Mouse (Mus musculus): ENCODE measurements around the gene Olfr763.
"Not testable (repeated sequence)": the region's sequence is repeated elsewhere in the genome, so short reads cannot be mapped to it uniquely, and the experiment has no call there.

Gene Olfr763

DNA sequence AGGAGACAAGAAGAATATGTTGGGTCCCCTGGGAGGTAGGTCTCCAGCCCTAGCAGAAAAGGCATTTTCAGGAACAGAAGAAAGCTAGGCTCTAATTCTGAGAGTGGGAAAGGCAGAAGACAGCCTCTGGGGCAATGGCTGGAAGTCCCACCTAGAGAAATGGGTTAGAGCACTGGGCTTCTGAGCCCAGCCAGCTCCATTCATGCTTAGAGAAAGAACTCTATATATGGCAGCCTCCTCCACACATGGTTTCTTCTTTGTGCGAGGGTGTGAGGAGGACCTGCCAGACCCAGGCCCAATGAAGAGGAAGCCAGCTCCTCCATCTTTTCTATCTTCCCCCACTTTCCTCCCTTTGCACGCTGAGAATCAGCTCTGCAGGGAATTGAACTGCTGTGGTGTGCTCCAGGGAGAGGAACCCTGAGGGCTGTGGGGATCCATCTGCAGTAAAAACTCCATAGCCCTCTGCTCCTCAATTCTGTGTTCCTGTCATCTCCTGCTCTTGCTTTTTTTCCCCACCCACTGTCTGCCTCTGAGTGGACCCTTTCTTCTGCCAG is at the start of gene Olfr763:
TSS of gene Olfr763 (plus strand) at position 504 of the 554 bp plus-strand sequence.
- DNase-seq: no peak

DNA sequence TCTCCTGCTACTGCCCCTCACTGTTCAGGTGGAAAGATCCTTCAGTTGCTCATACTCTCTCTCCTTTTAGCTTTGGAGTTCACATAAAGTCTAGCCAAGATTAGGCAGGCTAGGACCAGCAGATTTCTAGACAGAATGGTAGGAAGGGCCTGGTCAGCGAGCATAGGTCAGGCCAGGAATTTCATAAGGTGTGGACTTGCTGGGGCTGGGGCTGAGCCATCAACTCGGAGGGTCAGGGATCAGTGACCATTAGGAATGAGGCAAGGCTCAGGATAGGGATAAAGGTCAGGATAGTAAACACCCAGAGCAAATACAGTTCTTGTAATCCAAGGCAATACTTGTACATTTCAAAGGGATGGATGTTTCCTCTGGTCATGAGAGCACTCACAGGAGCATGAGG is 45.6 kb upstream of the Olfr763 start:
- peak in 1 of 2 experiments; percentile 47 for DNase-seq

DNA sequence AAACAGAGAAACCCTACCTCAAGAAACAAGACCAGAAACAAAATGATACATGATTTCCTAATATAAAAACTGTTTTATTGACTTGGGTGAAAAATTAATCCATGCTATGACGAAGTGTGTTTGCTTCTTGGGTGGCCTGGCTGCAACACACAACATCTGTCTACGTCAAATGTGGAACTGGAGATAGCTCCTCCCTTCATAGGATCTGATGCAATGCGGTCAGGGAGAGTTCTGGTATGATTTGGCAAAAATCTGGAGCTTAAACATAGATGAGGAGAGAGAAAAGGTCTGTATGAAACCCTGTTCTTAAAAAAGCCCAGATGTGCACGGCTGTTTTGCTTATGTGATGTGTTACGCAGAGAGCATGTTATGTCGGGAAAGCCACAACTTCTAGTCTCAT is 44.7 kb upstream of the Olfr763 start:
- DNase-seq: no peak

DNA sequence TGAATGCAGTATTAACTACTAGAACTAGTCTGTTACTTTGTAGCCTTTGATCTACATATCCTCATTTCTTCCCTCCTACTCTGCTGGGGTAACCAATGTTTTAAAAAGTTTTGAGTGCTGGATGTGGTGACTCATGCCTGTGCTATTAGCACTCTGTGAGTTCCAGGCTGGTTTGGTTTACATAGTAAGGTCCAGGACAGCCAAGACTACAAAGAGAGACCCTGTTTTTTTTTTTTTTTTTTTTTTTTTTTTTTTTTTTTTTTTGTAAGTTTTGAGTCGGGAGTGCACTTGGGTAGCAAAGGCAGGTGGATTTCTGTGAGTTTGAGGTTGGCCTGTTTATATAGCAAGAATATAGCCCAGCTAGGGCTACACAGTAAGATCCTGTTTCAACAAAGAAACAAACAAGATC is 42.2 kb upstream of the Olfr763 start:
- DNase-seq: no peak

DNA sequence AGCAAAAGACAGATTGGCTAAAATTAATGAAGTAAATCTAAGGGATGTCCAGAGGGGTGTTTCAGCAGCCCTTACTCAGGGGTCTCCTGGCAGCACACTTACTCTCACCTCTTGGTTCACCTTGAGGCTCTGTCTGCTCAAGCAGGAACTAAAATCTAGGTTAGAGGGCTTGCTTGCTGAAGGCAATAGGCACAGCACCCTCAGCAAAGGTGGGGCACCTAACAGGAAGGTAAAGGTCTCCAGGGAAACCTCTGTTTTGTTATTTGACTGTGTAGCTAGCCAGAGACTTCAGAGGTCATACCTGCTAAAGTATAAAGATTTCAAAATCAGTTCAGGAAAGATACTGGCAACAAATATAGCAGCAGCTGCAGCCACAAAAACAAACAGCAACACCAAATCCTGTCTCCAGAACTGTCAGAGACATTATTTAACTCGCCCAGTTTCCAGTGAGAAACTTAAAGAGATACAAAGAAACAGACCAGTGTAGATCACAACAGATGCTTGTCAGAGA is 39.8 kb upstream of the Olfr763 start:
- no peak for DNase-seq

DNA sequence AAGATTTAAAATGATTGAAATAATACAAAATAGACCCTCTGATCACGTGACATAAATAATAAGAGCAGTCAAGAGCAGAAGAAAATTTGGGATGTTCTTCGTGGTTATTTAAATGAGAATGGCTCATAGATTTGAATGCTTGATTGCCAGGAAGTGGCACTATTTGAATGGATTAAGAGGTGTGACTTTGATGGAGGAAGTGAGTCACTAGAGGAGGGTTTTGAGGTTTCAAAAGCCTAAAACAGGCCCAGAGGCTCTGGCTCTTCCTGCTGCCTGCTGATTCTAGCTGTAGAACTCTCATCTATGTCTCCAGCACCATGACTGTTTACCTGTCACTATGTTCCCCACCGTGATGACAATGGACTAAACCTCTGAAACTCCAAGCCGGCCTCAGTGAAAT is 37.8 kb upstream of the Olfr763 start:
- DNase-seq: no peak

DNA sequence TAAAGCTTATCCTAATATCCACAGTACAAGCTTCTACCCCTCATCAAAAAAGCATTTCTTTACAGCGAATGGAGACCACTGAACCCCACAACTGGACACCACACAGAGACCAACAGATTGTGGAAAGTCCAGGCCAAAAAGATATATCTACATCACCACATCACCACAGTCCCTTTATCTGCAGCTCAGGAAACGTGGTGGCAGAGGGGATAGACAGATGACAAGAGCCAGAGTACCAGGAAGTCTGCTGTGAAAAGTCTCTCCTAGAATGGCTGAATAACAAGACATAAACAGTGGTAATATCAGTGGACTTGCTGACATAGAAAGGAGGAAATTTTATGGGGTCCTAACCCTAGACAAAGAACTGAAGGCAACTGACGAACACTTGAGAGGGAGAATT is 34.2 kb upstream of the Olfr763 start:
- no peak for DNase-seq

DNA sequence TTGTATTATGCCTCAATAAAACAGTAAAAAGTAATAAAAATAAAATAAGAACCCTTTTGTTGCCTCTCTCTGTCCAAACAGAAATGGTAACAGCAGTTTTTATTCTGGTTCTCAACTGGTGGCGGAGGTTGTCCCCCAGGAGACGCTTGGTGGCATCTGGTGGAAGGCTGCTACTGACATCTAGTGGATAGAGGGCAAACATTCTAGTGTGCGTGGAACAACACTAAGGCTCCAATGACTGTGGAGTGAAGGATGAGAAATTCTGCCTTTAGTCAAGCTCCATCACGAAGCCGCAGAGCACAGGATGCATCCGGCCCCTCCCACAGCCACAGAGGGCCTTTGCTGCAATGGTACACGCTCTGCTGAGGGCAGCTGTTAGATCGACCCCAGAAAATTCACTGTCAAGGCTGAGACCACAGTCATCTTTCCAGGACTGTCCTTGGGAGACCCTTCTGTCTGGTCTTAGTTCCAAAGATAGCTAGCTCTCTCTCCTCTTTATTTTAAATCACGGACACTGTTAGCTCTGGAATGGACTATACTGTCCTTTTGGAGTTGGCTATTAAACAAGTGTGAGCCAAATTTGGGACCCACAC is 33.0 kb upstream of the Olfr763 start:
- DNase-seq: peak; percentile 52 to 68

DNA sequence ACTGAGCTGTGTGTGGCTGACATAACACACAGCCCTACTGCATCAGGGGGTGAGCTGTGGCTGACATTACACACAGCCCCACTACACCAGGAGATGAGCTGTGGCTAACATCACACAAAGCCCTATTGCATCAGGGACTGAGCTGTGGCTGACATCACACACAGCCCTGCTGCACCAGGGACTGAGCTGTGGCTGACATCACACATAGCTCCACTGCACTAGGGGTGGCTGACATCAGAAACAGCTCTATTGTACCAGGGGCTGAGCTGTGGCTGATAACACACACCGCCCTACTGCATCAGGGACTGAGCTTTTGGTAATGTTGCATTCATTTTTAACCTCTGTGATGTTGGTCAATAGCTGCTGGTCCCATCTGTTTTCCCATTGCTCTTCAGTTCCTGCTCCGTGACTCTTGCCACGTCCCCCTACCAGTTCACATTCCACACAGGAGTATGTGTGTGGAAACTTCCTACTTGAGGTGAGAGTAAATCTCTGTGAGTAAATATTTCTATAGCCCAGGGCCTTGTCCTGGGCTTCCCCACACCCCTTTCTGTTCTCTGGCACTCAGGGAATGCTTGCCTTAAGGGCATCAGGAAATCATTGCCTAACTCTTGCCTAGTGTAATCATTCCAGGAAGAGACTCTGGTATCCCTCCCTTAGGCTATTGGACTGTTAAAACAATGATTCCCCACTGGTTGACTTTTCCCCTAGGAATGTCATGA is 29.8 kb upstream of the Olfr763 start:
- DNase-seq: no peak

DNA sequence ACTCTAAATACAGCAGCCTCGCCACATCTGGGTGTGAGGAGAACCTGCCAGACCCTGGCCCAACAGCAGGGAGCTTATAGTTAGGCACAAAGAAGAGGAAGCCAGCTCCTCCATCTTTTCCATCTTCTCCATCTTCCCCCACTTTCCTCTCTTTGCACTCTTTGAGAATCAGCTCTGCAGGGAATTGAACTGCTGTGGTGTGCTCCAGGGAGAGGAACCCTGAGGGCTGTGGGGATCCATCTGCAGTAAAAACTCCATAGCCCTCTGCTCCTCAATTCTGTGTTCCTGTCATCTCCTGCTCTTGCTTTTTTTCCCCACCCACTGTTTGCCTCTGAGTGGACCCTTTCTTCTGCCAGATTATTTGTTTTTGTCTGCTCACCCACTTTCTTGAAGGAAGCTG is 21.5 kb upstream of the Olfr763 start, which contains the start of gene Olfr9:
TSS of gene Olfr9 (plus strand) at position 301 of the 400 bp plus-strand sequence.
- DNase-seq: not testable (repeated sequence)

DNA sequence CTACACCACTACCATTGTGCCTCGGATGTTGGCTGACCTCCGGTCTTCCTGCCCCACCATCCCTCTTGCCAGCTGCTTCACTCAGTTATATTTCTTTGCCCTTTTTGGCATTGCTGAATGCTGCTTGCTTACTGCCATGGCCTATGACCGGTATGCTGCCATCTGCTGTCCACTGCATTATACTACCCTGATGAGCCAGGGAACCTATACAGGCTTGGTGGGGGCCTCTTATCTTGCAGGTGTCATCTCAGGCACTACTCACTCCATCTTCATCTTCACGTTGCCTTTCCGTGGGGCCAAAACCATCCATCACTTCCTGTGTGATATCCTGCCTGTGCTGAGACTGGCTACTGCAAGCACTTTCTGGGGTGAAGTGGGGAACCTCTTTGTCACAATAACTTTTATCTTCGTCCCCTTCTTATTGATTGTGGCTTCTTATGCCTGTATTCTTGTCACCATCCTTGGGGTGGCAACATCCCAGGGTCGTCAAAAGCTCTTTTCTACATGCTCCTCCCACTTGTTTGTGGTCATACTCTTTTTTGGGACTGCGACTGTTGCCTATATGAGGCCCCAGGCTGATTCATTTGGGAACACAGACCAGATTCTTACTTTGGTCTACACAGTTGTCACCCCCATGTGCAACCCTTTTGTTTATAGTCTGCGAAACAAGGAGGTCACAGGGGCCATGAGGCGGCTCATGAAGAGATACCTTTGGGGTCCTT is 20.3 kb upstream of the Olfr763 start:
- not testable (repeated sequence) for DNase-seq

DNA sequence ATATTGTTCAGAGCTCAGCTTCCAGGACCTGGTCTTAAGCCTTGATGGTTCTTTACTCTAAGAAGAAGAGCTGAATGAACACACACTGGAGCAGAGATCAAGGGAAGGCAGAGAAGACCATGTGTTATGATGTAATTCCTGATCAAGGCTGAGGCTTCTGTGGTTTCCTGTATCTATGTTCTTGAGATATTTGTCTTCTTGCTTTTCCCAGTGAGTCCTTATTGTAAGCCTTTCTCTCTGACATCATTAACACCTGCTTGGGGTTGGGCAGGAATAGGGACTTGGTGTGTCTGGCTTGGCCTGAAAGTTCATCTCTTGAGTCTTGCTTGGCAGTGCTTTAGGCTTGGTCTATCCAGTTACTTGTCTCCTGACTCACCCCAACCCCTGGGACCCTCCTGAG is 19.6 kb upstream of the Olfr763 start:
- no peak for DNase-seq

DNA sequence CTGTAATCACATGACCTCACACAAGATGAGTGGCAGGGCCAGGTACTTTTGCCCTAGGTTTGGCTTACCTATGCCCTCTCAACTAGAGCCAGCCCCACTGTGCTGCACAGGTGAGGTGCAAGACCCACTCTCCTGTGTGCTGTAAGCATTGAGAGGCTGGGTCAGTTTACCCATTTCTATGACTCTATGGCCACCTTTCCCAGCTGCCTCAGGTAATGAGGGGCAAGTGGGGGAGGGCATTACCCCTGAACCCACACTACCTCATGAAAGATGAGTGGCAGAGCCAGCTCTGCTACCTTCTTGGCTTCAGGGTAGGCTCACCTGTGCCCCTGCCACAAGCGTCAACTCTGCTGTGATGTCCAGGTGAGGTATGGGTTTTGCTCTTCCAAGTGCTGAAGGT is 14.8 kb upstream of the Olfr763 start:
- no peak for DNase-seq

DNA sequence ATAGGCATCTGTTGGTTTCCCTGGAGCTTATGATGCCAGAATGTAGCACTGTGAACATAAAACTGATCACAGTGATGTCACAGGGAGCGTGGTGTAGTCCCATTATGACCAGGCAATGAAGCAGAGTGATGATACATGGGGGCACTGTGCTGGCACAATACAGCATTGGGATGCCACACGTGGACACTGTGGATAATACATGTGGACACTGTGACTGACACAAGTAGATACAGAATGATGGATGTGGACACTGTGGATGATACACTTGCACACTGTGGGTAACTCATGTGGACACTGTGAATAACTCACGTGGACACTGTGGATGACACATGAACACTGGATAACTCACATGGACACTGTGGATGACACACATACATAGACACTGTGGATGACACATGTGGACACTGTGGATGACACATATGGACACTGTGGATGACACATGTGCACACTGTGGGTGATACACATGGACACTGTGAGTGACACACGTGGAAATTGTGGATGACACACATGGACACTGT is 14.0 kb upstream of the Olfr763 start:
- no peak for DNase-seq

DNA sequence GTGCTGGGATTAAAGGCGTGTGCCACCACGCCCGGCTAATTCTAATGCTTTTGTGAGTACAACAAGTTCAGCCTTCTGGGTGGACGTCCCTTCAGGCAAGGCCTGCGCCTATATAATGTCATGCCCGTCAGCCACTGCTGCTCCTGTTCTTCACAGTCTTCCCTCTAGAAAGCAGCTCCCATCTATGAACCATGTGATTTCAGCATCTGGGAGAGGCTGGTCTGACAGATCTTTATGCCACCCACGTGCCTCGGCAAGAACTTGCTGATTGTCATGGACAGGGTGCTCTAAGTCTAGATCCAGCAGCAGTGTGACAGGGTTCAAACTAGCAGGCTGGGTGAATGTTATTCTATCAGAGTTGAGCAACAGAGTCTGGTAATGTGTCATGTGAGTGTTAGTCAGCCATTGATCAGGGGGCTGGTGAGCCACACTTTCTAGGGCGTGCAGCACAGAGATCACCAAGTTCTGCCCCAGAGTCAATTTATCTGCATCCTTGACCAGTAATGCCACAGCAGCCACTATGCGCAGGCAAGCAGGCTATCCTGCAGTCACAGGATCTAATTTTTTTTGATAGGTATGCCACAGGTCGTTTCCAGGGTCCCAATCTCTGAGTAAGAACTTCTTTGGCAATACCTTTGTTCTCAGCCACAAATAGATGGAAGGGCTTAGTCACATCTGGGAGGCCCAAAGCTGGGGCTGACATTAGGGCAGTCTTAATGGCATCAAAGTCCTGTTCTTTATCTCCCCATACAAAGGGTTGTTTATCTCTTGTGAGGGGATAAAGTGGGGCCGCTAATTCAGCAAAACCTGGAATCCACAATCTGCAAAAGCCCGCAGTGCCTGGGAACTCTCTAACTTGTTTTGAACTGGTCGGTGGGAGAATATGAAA is 6.3 kb upstream of the Olfr763 start:
- no peak for DNase-seq

DNA sequence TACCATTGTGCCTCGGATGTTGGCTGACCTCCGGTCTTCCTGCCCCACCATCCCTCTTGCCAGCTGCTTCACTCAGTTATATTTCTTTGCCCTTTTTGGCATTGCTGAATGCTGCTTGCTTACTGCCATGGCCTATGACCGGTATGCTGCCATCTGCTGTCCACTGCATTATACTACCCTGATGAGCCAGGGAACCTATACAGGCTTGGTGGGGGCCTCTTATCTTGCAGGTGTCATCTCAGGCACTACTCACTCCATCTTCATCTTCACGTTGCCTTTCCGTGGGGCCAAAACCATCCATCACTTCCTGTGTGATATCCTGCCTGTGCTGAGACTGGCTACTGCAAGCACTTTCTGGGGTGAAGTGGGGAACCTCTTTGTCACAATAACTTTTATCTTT is 920 bp downstream of the Olfr763 start:
- DNase-seq: not testable (repeated sequence)

DNA sequence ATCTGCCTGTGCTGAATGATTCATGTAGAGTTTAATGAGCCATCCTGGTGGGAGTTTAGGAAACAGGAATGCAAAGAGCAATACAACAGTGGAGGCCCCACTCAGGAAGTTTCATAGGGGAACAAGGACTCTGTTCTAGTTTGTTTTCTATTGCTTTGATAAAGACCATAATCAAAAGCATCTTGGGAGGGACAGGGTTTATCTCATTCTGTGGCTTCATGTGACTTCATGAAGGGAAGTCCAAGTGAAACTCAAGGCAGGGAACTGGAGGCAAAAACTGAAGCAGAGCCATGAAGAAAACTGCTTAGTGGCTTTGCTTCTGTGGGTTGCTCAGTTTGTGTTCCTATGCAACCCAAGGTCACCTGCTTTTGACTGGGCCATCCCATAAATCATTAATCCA is 3.9 kb downstream of the Olfr763 start:
- DNase-seq: no peak

DNA sequence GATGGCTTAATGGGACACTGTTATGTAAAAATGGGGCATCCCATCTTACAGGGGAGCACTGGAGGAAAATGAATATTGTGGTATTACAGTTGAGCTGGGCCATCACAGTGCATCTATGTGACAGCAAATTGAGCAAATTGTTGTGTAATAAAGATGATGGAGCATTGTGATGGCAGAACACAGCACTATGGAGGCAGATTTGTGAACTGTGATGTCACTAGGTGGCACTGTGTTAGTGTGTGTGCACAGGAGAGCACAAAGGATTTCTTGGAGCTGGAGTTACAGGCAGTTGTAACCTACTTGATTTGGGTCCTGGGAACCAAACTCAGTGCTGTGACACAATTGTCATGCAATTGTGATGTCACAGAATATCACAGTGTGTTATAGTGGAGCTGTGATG is 12.7 kb downstream of the Olfr763 start:
- DNase-seq: no peak

DNA sequence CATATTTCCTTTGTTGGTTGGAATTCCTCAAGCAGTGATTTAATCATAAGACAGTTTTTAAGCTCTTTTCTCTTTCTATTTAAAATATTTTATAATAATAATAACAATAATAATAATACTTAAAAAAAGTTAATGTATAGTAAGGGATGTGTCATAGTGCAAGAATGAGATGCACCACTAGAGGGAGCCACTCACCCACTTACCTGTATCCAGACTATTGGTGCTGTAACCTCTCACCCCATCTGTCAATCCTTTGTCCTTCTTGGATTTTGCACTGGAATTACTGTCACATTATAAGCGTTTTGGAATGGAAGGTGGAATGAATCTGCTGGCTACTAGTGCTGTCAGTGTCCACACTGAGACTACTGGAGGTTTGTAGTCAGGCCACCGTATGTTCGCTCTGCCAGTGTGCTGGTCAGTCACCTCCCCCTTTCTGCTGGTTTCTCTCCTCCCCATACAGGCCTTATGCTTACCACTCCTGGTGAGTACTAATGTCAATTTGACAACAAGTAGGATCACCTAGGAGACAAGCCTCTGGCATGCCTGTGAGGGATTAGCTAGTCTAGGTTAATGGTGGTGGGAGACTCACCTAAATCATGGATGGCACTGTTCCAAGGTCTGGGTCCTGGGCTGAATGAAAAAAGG is 15.5 kb downstream of the Olfr763 start:
- peak; percentile 49 to 61 for DNase-seq

DNA sequence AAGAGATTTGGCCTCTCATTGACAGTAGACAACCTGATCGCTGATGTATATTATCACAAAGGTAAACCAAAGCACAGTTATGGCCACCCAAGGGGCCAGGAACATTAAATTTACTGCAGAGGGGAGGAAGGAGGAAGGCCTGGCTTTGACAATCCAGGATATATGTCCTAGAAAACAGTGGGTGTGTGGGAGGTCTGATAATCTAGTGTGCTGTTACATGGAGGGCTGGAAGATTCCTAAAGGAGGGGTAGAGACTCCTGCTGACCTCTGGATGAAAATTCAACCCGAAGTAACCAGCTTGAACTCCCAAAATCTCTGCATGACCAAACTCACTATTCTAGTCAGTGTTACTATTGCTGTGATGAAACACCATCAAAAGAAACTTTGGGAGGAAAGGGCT is 17.8 kb downstream of the Olfr763 start:
- no peak for DNase-seq

DNA sequence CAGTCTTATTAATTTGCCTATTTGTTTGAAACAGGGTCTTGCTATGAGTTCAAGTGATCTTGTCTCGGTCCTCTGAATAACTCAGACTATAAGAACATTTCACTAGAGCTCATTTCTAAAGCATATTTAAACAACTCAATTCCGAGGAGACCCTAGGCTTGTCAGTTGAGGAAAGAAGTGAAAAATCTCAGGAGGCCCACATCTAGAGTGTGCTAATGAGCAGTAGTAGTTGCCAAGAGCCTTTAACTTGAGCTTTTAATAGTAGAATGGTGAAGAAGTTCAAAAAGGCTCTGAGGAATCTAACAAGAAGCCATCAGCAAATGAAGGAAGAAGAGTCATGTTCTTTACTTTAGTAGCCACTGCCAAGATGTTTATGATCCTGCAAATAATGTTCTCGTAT is 29.2 kb downstream of the Olfr763 start, which contains the start of gene Olfr764-ps1:
TSS of gene Olfr764-ps1 (minus strand) at position 101 of the 400 bp plus-strand sequence.
- no peak for DNase-seq

Data from kidney, postnatal 4 days (tissue).